Mouse (Mus musculus): Measurements from ENCODE around the gene Rims4. TPM values are rescaled to one million over a fixed set of nuclear protein-coding genes. Genes with fewer than 3 reads are reported as not detected.

The Rims4 gene
- total RNA-seq, 2 experiments from 2014 or later: 1.2 to 3.2 TPM

GRCm38 (mm10) chr2:163903461-163903860 is 15.0 kb downstream of the Rims4 start:
- TF ChIP-seq CTCF (IDR thresholded peaks at IDR 0.05): no peak
- H3K27ac ChIP-seq: no peak overlapping the region
- H3K4me3 ChIP-seq: no peak overlapping the region
- peak; percentile 48 for DNase-seq
- intact Hi-C loops (cut with DNase I): loop anchor here (5.0 kb wide), 1 partner anchor 34 kb away; no protein-coding TSS in a partner anchor

GRCm38 (mm10) chr2:163902448-163902847 is 16.0 kb downstream of the Rims4 start:
- Histone ChIP-seq H3K4me3 (no peak overlapping the region), H3K27ac (no peak overlapping the region)
- no peak for TF ChIP-seq CTCF (IDR thresholded peaks at IDR 0.05)
- intact Hi-C loops (cut with DNase I): loop anchor here (5.0 kb wide), 1 partner anchor 35 kb away; no protein-coding TSS in a partner anchor
- DNase-seq: no peak

GRCm38 (mm10) chr2:163901043-163901442 is 17.4 kb downstream of the Rims4 start:
- Histone ChIP-seq H3K4me3 (no peak overlapping the region), H3K27ac (peak overlapping the region; percentile 8; the same call in 1 of the 2 replicates)
- peak; percentile 38 for DNase-seq
- no peak for TF ChIP-seq CTCF (IDR thresholded peaks at IDR 0.05)
- intact Hi-C loops (cut with DNase I): loop anchor here (5.0 kb wide), 1 partner anchor 36 kb away; no protein-coding TSS in a partner anchor

GRCm38 (mm10) chr2:163899910-163900411 is 18.5 kb downstream of the Rims4 start:
- TF ChIP-seq CTCF (IDR thresholded peaks at IDR 0.05): no peak
- H3K4me3 ChIP-seq: no peak overlapping the region
- intact Hi-C loops (cut with DNase I): loop anchor here (5.0 kb wide), 1 partner anchor 37 kb away; no protein-coding TSS in a partner anchor
- no peak for DNase-seq
- peak overlapping the region; percentile 20 for H3K27ac ChIP-seq

GRCm38 (mm10) chr2:163897988-163898535 is 20.4 kb downstream of the Rims4 start:
- Histone ChIP-seq H3K4me3 (no peak overlapping the region), H3K27ac (no peak overlapping the region)
- no peak for TF ChIP-seq CTCF (IDR thresholded peaks at IDR 0.05)
- peak; percentile 56 for DNase-seq
- intact Hi-C loops (cut with DNase I): no loop called here

- Histone ChIP-seq H3K27ac (no peak overlapping the region), H3K4me3 (no peak overlapping the region)
- intact Hi-C loops (cut with DNase I): no loop called here
- no peak for DNase-seq
- TF ChIP-seq CTCF (IDR thresholded peaks at IDR 0.05): no peak
Measured at GRCm38 (mm10) chr2:163897026-163897425, 21.5 kb downstream of the Rims4 start.

- Histone ChIP-seq H3K4me3 (no peak overlapping the region), H3K27ac (no peak overlapping the region)
- intact Hi-C loops (cut with DNase I): no loop called here
- DNase-seq: no peak
- no peak for TF ChIP-seq CTCF (IDR thresholded peaks at IDR 0.05)
Measured at GRCm38 (mm10) chr2:163895156-163895555, 23.3 kb downstream of the Rims4 start.

- intact Hi-C loops (cut with DNase I): no loop called here
- H3K27ac ChIP-seq: no peak overlapping the region
- H3K4me3 ChIP-seq: no peak overlapping the region
- DNase-seq: no peak
- no peak for TF ChIP-seq CTCF (IDR thresholded peaks at IDR 0.05)
Measured at GRCm38 (mm10) chr2:163893446-163894370, 24.8 kb downstream of the Rims4 start.

GRCm38 (mm10) chr2:163891271-163891670 is 27.2 kb downstream of the Rims4 start:
- DNase-seq: no peak
- TF ChIP-seq CTCF (IDR thresholded peaks at IDR 0.05): no peak
- intact Hi-C loops (cut with DNase I): no loop called here
- no peak overlapping the region for H3K27ac ChIP-seq
- H3K4me3 ChIP-seq: no peak overlapping the region

GRCm38 (mm10) chr2:163890586-163890985 is 27.9 kb downstream of the Rims4 start:
- intact Hi-C loops (cut with DNase I): no loop called here
- no peak overlapping the region for H3K4me3 ChIP-seq

GRCm38 (mm10) chr2:163889411-163889810 is 29.1 kb downstream of the Rims4 start:
- no peak overlapping the region for H3K27ac ChIP-seq
- no peak for DNase-seq
- intact Hi-C loops (cut with DNase I): no loop called here
- H3K4me3 ChIP-seq: no peak overlapping the region
- no peak for TF ChIP-seq CTCF (IDR thresholded peaks at IDR 0.05)

More at GRCm38 (mm10) chr2:163890586-163890985, 27.9 kb downstream of the Rims4 start:
- no peak overlapping the region for H3K27ac ChIP-seq
- DNase-seq: no peak
- no peak for TF ChIP-seq CTCF (IDR thresholded peaks at IDR 0.05)

- TF ChIP-seq CTCF (IDR thresholded peaks at IDR 0.05): no peak
- no peak overlapping the region for H3K4me3 ChIP-seq
- H3K27ac ChIP-seq: no peak overlapping the region
- intact Hi-C loops (cut with DNase I): no loop called here
- DNase-seq: no peak
Measured at GRCm38 (mm10) chr2:163882859-163883652, 35.4 kb downstream of the Rims4 start.
